Mouse (Mus musculus): Measurements from ENCODE around the gene Tmem95. TPM values are rescaled to one million over a fixed set of nuclear protein-coding genes. Genes with fewer than 3 reads are reported as not detected.
A peak's percentile ranks its signal among the peaks of the same experiment; 100 is the strongest.

Gene Tmem95
- polyA plus RNA-seq, 1 experiment from 2014 or later = not detected

DNA sequence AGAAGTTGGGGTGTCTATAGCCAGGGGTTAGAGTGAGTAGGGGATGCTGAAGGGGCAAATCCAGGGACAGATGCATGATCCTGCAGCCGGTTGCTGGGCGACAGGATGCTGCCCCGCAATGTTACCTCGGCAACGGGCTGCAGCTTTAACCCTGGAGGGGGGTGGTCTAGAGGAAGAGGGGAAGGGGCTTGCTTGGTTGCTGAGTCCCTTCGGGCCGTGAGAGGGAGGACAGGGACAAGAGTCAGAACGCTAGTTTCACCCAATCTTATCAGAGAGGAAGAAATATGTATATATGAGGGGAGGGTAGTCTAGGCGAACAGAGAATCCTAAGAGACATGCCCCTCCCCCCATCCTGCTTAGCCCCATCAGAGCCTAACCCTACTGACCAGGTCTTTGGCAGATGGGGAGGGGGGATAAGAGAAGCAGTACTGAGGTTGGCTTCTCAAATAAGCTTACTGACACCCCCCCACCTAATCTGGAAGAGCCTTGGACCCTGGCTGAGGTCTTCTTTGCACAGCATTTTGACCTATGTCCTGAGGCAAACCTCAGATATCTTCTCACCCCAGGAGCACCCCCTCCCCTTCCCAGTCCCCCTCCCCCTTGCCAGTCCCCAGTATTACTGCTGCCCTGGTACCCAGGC, 42.4 kb downstream of the Tmem95 start:
- peak overlapping the region; percentile 96 for H3K4me2 ChIP-seq
- peak overlapping the region; percentile 97 for H3K9ac ChIP-seq
- H3K9me3 ChIP-seq = no peaks in the 10 kb centered on the region
- ATAC-seq (ENCODE audit: low FRiP score, low read depth) = no peak
- peak overlapping the region; percentile 97 for H3K27ac ChIP-seq (replicated peaks)
- H3K4me3 ChIP-seq = peak overlapping the region; percentile 91
- WGBS = 3% methylated on average over 9 of the region's 9 CpGs
- peaks cover 15% of the 10 kb centered on the region for H3K36me3 ChIP-seq
- H3K27me3 ChIP-seq = no peaks in the 10 kb centered on the region
- H3K4me1 ChIP-seq (replicated peaks) = peaks cover 41% of the 10 kb centered on the region

DNA sequence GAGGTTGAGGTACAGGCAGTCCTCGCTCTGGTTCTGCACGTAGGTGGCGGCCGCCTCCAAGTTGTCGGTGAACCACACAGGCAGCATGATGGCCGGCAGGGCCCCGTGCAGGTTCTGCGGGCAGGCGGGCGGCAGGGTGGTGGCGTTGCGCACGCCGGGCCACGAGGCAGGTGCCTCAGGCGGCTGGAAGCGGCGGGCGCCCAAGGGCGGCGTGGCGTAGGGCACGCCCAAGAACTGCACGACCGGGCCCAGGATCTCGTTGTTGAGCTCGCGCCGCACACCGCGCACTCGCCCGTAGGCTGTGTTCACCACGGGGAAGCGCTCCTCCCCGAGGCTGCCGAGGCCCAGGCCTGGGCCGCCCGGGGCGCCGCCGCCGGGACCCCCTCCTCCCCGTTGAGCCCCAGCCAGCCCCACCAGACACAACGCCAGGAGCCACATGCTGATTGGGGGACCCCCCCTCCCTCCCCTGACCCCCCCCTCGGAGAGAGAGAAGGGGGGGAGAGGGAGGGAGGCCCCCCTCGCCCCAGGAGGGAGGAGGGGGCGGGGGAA, 43.7 kb downstream of the Tmem95 start:
- H3K4me1 ChIP-seq (replicated peaks) = peaks cover 40% of the 10 kb centered on the region
- no peak for ATAC-seq (ENCODE audit: low FRiP score, low read depth)
- WGBS = 6% methylated on average over 39 of the region's 48 CpGs

DNA sequence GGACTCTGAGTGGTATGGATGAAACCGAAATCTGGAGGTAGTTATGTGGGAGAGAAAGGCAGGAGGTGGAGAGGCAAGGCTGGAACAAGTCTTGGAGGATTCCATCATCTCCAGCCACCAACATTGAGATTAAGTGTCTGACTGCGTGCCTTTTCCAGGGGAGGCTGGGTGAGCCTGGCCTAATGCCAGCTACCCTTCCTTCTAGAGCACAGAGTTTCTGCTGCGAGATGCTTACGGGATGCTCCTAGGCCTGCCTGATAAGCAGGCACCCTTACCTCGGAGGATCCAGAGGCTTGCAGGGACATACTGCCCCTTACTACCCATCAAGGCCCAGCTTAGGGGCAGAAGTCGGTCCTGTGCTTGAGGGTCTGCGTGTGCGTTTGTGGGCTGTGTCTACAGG, 44.3 kb downstream of the Tmem95 start:
- peaks cover 39% of the 10 kb centered on the region for H3K4me1 ChIP-seq (replicated peaks)

More for the DNA sequence above, 43.7 kb downstream of the Tmem95 start:
- H3K36me3 ChIP-seq = peaks cover 20% of the 10 kb centered on the region
- peak overlapping the region; percentile 6; the same call in 1 of the 2 replicates for H3K27ac ChIP-seq (replicated peaks)
- H3K4me2 ChIP-seq = peak overlapping the region; percentile 96
- H3K9me3 ChIP-seq = no peaks in the 10 kb centered on the region
- peak overlapping the region; percentile 97 for H3K9ac ChIP-seq
- peak overlapping the region; percentile 91 for H3K4me3 ChIP-seq
- H3K27me3 ChIP-seq = no peaks in the 10 kb centered on the region

DNA sequence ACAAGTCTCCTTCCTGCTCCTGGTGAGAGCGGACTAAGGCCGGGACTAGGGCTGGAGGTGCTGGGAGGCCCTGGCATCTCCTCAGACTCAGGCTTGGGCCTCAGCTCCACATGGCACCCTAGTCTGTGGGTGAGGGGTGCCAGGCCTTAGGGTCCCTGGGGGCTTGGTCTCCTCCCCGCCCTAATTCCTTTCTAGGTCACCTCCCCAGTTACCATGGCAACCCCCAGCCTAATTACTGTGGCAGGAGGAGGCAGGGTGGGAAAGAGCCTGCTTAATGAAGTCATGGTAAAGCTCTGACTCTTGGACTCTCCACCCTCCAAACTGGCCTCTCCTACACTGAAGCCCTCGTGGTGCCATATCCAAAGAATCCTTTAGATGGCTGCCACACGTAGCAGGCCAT, 49.0 kb downstream of the Tmem95 start:
- no peaks in the 10 kb centered on the region for H3K9me3 ChIP-seq
- no peak overlapping the region for H3K27ac ChIP-seq (replicated peaks)
- no peak overlapping the region for H3K4me3 ChIP-seq
- no peak overlapping the region for H3K9ac ChIP-seq
- H3K4me2 ChIP-seq = no peak overlapping the region
- no peaks in the 10 kb centered on the region for H3K27me3 ChIP-seq
- 52% methylated on average over 5 of the region's 5 CpGs for WGBS
- ATAC-seq (ENCODE audit: low FRiP score, low read depth) = 0 out of 2 replicates have a peak, but pooled peaks have one; percentile 19
- H3K4me1 ChIP-seq (replicated peaks) = peaks cover 14% of the 10 kb centered on the region
- H3K36me3 ChIP-seq = peaks cover 64% of the 10 kb centered on the region

More for the DNA sequence above, 44.3 kb downstream of the Tmem95 start:
- no peak for ATAC-seq (ENCODE audit: low FRiP score, low read depth)
- Histone ChIP-seq H3K9ac (peak overlapping the region; percentile 97), H3K27ac (replicated peaks) (peak overlapping the region; percentile 6; the same call in 1 of the 2 replicates), H3K4me3 (peak overlapping the region; percentile 91), H3K9me3 (no peaks in the 10 kb centered on the region), H3K4me2 (peak overlapping the region; percentile 96), H3K36me3 (peaks cover 24% of the 10 kb centered on the region), H3K27me3 (no peaks in the 10 kb centered on the region)
- 50% methylated on average over 8 of the region's 8 CpGs for WGBS

Small RNA genes lying within 50 kb of the gene (microRNA-seq; reads per million reads assigned to microRNA genes)
- not detected for gene Mir6924

Other genes starting within 250 kb of the Tmem95 start
- gene Fxr2, start 245.0 kb downstream of the Tmem95 start, polyA plus RNA-seq (2015; fragmentation: Nextera tagmentation; extraction: Ambion mirVana) = 41.3 and 41.5 TPM in 2 replicates
- gene Sox15, start 222.7 kb downstream of the Tmem95 start, polyA plus RNA-seq (2015; fragmentation: Nextera tagmentation; extraction: Ambion mirVana) = not detected in 2 replicates
- gene Mpdu1, start 215.4 kb downstream of the Tmem95 start, polyA plus RNA-seq (2015; fragmentation: Nextera tagmentation; extraction: Ambion mirVana) = 101 and 108 TPM in 2 replicates
- gene Cd68, start 211.9 kb downstream of the Tmem95 start, polyA plus RNA-seq (2015; fragmentation: Nextera tagmentation; extraction: Ambion mirVana) = 10.3 and 12.2 TPM in 2 replicates
- 476 and 491 TPM in 2 replicates for gene Eif4a1, start 205.6 kb downstream of the Tmem95 start, polyA plus RNA-seq (2015; fragmentation: Nextera tagmentation; extraction: Ambion mirVana)
- gene Senp3, start 195.9 kb downstream of the Tmem95 start, polyA plus RNA-seq (2015; fragmentation: Nextera tagmentation; extraction: Ambion mirVana) = 101 and 103 TPM in 2 replicates
- 0.61 and 0.76 TPM in 2 replicates for gene Tnfsf13, start 192.2 kb downstream of the Tmem95 start, polyA plus RNA-seq (2015; fragmentation: Nextera tagmentation; extraction: Ambion mirVana)
- 3.5 and 5.0 TPM in 2 replicates for gene Tnfsf12, start 182.2 kb downstream of the Tmem95 start, polyA plus RNA-seq (2015; fragmentation: Nextera tagmentation; extraction: Ambion mirVana)
- gene Tnfsfm13, start 181.9 kb downstream of the Tmem95 start, polyA plus RNA-seq (2015; fragmentation: Nextera tagmentation; extraction: Ambion mirVana) = 1.2 and 1.9 TPM in 2 replicates
- 15.6 and 16.6 TPM in 2 replicates for gene Polr2a, start 119.4 kb downstream of the Tmem95 start, polyA plus RNA-seq (2015; fragmentation: Nextera tagmentation; extraction: Ambion mirVana)
- gene Slc35g3, start 116.0 kb downstream of the Tmem95 start, polyA plus RNA-seq (2015; fragmentation: Nextera tagmentation; extraction: Ambion mirVana) = 0.51 and 0.66 TPM in 2 replicates
- gene Zbtb4, start 112.1 kb downstream of the Tmem95 start, polyA plus RNA-seq (2015; fragmentation: Nextera tagmentation; extraction: Ambion mirVana) = 5.2 and 5.3 TPM in 2 replicates
- 1.2 and 2.2 TPM in 2 replicates for gene Chrnb1, start 82.1 kb downstream of the Tmem95 start, polyA plus RNA-seq (2015; fragmentation: Nextera tagmentation; extraction: Ambion mirVana)
- gene Fgf11, start 76.2 kb downstream of the Tmem95 start, polyA plus RNA-seq (2015; fragmentation: Nextera tagmentation; extraction: Ambion mirVana) = 5.7 and 7.1 TPM in 2 replicates
- 1.1 and 2.0 TPM in 2 replicates for gene Tmem102, start 72.4 kb downstream of the Tmem95 start, polyA plus RNA-seq (2015; fragmentation: Nextera tagmentation; extraction: Ambion mirVana)
- gene Gm39566, start 62.7 kb downstream of the Tmem95 start, polyA plus RNA-seq (2015; fragmentation: Nextera tagmentation; extraction: Ambion mirVana) = not detected in 2 replicates
- not detected in 2 replicates for gene Spem2, start 59.6 kb downstream of the Tmem95 start, polyA plus RNA-seq (2015; fragmentation: Nextera tagmentation; extraction: Ambion mirVana)
- gene Spem1, start 55.8 kb downstream of the Tmem95 start, polyA plus RNA-seq (2015; fragmentation: Nextera tagmentation; extraction: Ambion mirVana) = 0.21 and 0.34 TPM in 2 replicates
- gene Nlgn2, start 40.2 kb downstream of the Tmem95 start, polyA plus RNA-seq (2015; fragmentation: Nextera tagmentation; extraction: Ambion mirVana) = 20.9 and 21.0 TPM in 2 replicates
- gene Tmem256, start 39.5 kb downstream of the Tmem95 start, polyA plus RNA-seq (2015; fragmentation: Nextera tagmentation; extraction: Ambion mirVana) = 375 and 391 TPM in 2 replicates
- 46.0 and 47.5 TPM in 2 replicates for gene Plscr3, start 31.6 kb downstream of the Tmem95 start, polyA plus RNA-seq (2015; fragmentation: Nextera tagmentation; extraction: Ambion mirVana)
- 0.10 and 0.12 TPM in 2 replicates for gene Tnk1, start 19.3 kb downstream of the Tmem95 start, polyA plus RNA-seq (2015; fragmentation: Nextera tagmentation; extraction: Ambion mirVana)
- gene Kctd11, start 3.4 kb upstream of the Tmem95 start, polyA plus RNA-seq (2015; fragmentation: Nextera tagmentation; extraction: Ambion mirVana) = 2.0 and 2.4 TPM in 2 replicates
- gene Acap1, start 17.5 kb upstream of the Tmem95 start, polyA plus RNA-seq (2015; fragmentation: Nextera tagmentation; extraction: Ambion mirVana) = 0.52 and 0.58 TPM in 2 replicates
- 8.8 TPM in 2 replicates for gene 2810408A11Rik, start 23.0 kb upstream of the Tmem95 start, polyA plus RNA-seq (2015; fragmentation: Nextera tagmentation; extraction: Ambion mirVana)
- gene Neurl4, start 23.1 kb upstream of the Tmem95 start, polyA plus RNA-seq (2015; fragmentation: Nextera tagmentation; extraction: Ambion mirVana) = 16.6 and 19.9 TPM in 2 replicates
- gene Gps2, start 35.9 kb upstream of the Tmem95 start, polyA plus RNA-seq (2015; fragmentation: Nextera tagmentation; extraction: Ambion mirVana) = 68.4 and 69.9 TPM in 2 replicates
- gene Eif5a, start 43.9 kb upstream of the Tmem95 start, polyA plus RNA-seq (2015; fragmentation: Nextera tagmentation; extraction: Ambion mirVana) = 1,083 and 1,119 TPM in 2 replicates
- gene Ybx2, start 57.8 kb upstream of the Tmem95 start, polyA plus RNA-seq (2015; fragmentation: Nextera tagmentation; extraction: Ambion mirVana) = 6.7 and 6.8 TPM in 2 replicates
- 3.4 and 4.1 TPM in 2 replicates for gene Slc2a4, start 70.2 kb upstream of the Tmem95 start, polyA plus RNA-seq (2015; fragmentation: Nextera tagmentation; extraction: Ambion mirVana)
- gene Cldn7, start 86.8 kb upstream of the Tmem95 start, polyA plus RNA-seq (2015; fragmentation: Nextera tagmentation; extraction: Ambion mirVana) = 0.34 and 1.0 TPM in 2 replicates
- 23.5 and 27.1 TPM in 2 replicates for gene Ctdnep1, start 103.1 kb upstream of the Tmem95 start, polyA plus RNA-seq (2015; fragmentation: Nextera tagmentation; extraction: Ambion mirVana)
- gene Elp5, start 104.5 kb upstream of the Tmem95 start, polyA plus RNA-seq (2015; fragmentation: Nextera tagmentation; extraction: Ambion mirVana) = 163 and 174 TPM in 2 replicates
- gene Gabarap, start 113.1 kb upstream of the Tmem95 start, polyA plus RNA-seq (2015; fragmentation: Nextera tagmentation; extraction: Ambion mirVana) = 561 and 571 TPM in 2 replicates
- gene Phf23, start 117.8 kb upstream of the Tmem95 start, polyA plus RNA-seq (2015; fragmentation: Nextera tagmentation; extraction: Ambion mirVana) = 56.1 and 62.2 TPM in 2 replicates
- 26.4 and 28.7 TPM in 2 replicates for gene Dvl2, start 122.6 kb upstream of the Tmem95 start, polyA plus RNA-seq (2015; fragmentation: Nextera tagmentation; extraction: Ambion mirVana)
- gene Acadvl, start 137.4 kb upstream of the Tmem95 start, polyA plus RNA-seq (2015; fragmentation: Nextera tagmentation; extraction: Ambion mirVana) = 58.0 and 62.2 TPM in 2 replicates
- gene Dlg4, start 138.9 kb upstream of the Tmem95 start, polyA plus RNA-seq (2015; fragmentation: Nextera tagmentation; extraction: Ambion mirVana) = 23.8 and 24.1 TPM in 2 replicates
- 2.8 and 4.7 TPM in 2 replicates for gene Asgr1, start 176.1 kb upstream of the Tmem95 start, polyA plus RNA-seq (2015; fragmentation: Nextera tagmentation; extraction: Ambion mirVana)
- not detected in 2 replicates for gene Asgr2, start 214.6 kb upstream of the Tmem95 start, polyA plus RNA-seq (2015; fragmentation: Nextera tagmentation; extraction: Ambion mirVana)